Mouse (Mus musculus): ENCODE data around the gene Pfdn5. TPM values are rescaled to one million over a fixed set of nuclear protein-coding genes. Genes with fewer than 3 reads are reported as not detected.
A peak's percentile ranks its signal among the peaks of the same experiment; 100 is the strongest.

Pfdn5 gene
- polyA plus RNA-seq, 1 experiment from 2014 or later = 373 TPM

DNA sequence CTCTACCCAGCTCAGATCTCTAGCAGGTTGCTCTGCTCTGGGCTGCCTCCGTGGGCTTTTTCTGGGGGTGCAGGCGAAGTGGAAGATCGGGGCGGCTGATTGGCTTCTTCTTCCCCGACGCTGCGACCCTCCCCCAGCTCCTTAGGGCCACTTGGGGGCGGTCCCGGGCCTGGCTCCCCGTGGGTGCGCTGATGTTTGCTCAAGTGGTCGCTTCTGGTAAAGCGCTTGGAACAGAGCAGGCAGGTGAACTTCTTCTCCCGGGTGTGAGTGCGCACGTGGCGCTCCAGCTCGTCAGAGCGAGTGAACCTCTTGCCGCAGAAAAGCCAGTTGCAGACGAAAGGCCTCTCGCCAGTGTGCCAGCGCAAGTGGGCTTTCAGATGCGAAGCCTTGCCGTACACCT is 32.2 kb downstream of the Pfdn5 start:
- no peak for ATAC-seq (ENCODE audit: low FRiP score, low read depth)
- 2% methylated on average over 25 of the region's 25 CpGs for WGBS

DNA sequence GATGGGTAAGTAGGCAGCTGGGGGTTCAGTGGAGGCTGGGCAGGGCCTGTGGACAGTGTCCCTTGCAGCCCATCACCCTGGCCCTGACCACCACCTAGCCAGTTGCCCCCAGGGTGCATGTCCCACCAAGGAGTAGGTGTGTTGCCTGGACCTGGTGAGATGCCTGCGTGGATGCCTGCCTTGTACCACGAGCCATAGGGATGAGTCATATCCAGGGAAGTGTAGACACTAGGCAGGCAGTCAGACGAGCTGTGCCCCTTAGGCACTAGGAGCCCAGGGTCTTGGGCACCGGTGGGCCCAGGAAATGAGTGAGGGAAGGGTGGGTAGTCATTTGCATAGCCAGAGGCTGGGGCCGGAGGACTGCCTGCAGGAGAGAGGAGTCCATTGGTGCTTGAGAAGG is 32.9 kb downstream of the Pfdn5 start:
- WGBS = 15% methylated on average over 5 of the region's 5 CpGs
- H3K9ac ChIP-seq = 0 out of 2 replicates have a peak overlapping the region, but pooled peaks have one; percentile 3
- H3K4me1 ChIP-seq = peaks cover 35% of the 10 kb centered on the region
- H3K27me3 ChIP-seq (replicated peaks) = peaks cover 31% of the 10 kb centered on the region
- ATAC-seq (ENCODE audit: low FRiP score, low read depth) = no peak
- no peak overlapping the region for H3K4me3 ChIP-seq
- H3K4me2 ChIP-seq (replicated peaks) = peak overlapping the region; percentile 49
- H3K27ac ChIP-seq = no peak overlapping the region
- H3K9me3 ChIP-seq = no peaks in the 10 kb centered on the region
- H3K36me3 ChIP-seq = no peaks in the 10 kb centered on the region

More for the DNA sequence above, 32.2 kb downstream of the Pfdn5 start:
- no peaks in the 10 kb centered on the region for H3K36me3 ChIP-seq
- H3K9me3 ChIP-seq = no peaks in the 10 kb centered on the region
- peak overlapping the region; percentile 49 for H3K4me2 ChIP-seq (replicated peaks)
- H3K4me1 ChIP-seq = peaks cover 35% of the 10 kb centered on the region
- H3K4me3 ChIP-seq = peak overlapping the region; percentile 18; the same call in 1 of the 2 replicates
- H3K27ac ChIP-seq = no peak overlapping the region
- H3K27me3 ChIP-seq (replicated peaks) = peaks cover 31% of the 10 kb centered on the region
- H3K9ac ChIP-seq = 0 out of 2 replicates have a peak overlapping the region, but pooled peaks have one; percentile 3

DNA sequence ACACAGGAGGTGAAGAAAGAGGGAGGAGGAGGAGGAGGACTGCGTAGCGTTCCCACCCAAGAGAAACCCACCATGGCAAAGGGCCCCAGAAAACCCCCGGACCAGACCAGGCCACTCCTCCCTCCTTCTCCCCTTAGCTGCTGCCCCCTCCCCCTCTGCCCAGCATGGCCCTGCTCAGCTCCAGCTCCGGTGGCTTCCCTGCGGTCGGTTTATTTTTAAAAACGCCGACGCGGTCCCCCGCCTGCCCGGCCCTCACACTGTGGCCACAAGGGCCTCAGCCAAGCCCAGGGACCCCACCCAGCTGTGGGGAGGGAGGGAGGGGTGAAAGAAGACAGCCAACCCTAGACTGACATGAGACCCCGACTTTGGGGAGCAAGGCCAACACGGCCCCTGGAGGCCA is 36.7 kb downstream of the Pfdn5 start:
- ATAC-seq (ENCODE audit: low FRiP score, low read depth) = no peak
- Histone ChIP-seq H3K4me3 (0 out of 2 replicates have a peak overlapping the region, but pooled peaks have one; percentile 5), H3K9me3 (no peaks in the 10 kb centered on the region), H3K9ac (no peak overlapping the region), H3K27ac (no peak overlapping the region), H3K27me3 (replicated peaks) (peaks cover 37% of the 10 kb centered on the region), H3K4me2 (replicated peaks) (peak overlapping the region; percentile 40), H3K4me1 (peaks cover 34% of the 10 kb centered on the region), H3K36me3 (no peaks in the 10 kb centered on the region)
- WGBS = 13% methylated on average over 14 of the region's 14 CpGs

DNA sequence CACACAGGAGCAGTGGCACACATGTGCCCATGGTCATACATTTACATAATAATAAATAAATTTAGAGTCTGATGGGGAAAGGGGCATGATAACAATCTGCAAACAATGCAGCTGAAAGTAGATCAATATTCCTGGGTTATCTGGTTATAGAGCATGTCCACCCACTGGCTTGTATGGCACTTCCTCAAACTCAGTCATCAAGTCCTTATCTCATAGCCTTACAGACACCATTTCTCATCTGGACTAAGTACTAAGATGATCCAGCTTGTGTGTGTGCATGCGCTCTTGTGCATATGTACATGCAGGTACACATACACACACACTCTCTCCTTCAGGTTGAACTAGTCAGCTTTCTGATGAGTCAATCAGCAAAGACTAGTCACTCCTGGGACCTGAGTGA is 38.8 kb downstream of the Pfdn5 start:
- H3K27me3 ChIP-seq (replicated peaks) = peaks cover 17% of the 10 kb centered on the region

DNA sequence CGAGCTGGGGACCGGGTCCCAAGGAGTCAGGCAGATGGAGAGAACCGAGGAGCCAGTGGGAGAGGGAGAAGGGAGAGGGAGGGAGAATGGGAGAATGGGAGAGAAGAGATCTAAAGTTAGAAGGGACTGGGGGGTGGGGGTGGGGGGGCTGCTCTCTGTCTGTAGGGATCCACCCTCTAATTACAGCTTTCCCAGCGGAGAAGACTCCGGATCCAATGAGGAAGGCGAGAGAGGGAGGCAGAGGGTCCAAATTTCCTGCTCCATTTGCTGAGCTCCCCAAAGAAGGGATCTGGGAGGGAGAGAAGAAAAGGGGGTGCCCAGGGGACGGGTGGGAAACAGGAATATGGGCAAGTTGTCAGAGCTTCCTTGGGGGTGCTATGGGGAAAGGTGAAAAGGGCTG is 40.3 kb downstream of the Pfdn5 start:
- H3K27me3 ChIP-seq (replicated peaks) = peaks cover 17% of the 10 kb centered on the region
- H3K4me3 ChIP-seq = 0 out of 2 replicates have a peak overlapping the region, but pooled peaks have one; percentile 16
- H3K9ac ChIP-seq = peak overlapping the region; percentile 45; the same call in 1 of the 2 replicates
- H3K9me3 ChIP-seq = no peaks in the 10 kb centered on the region
- H3K4me2 ChIP-seq (replicated peaks) = peak overlapping the region; percentile 55
- no peak for ATAC-seq (ENCODE audit: low FRiP score, low read depth)
- 9% methylated on average over 7 of the region's 7 CpGs for WGBS
- H3K4me1 ChIP-seq = peaks cover 28% of the 10 kb centered on the region
- no peak overlapping the region for H3K27ac ChIP-seq
- H3K36me3 ChIP-seq = no peaks in the 10 kb centered on the region

More for the DNA sequence above, 38.8 kb downstream of the Pfdn5 start:
- Histone ChIP-seq H3K27ac (no peak overlapping the region), H3K9me3 (no peaks in the 10 kb centered on the region), H3K4me2 (replicated peaks) (no peak overlapping the region), H3K9ac (no peak overlapping the region), H3K4me3 (no peak overlapping the region), H3K36me3 (no peaks in the 10 kb centered on the region), H3K4me1 (peaks cover 18% of the 10 kb centered on the region)
- WGBS = 95% methylated on average over 1 of the region's 1 CpGs
- no peak for ATAC-seq (ENCODE audit: low FRiP score, low read depth)

DNA sequence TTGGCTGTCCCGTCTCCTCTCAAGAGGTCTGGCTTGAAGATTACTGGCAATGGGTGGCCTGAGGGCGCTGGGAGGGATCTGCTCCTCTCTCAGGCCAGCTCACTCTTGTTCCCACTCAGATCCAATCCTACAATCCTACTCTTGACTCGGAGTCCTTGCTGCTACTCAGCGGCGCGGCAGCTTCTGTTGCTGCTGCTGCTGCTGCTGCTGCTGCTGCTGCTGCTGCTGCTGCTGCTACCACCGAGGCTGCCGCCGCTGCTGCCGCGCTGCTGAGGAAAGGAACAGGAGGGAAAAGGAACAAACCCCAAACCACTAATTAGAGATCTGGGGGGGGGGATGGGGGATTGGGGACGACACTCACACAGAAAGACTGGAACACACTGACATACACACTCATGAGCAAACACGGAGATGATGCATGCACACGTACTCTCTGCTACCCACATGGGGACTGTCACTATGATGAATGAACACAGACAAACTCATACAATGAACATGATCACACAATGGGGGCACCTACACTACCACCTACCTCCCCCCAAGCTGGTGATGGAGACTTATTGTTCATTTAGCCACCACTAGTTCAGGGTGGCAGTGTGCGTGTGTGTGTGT is 40.9 kb downstream of the Pfdn5 start, which contains the start of gene Sp7:
Gene Sp7, minus strand, starts transcription at position 450 of the 612 bp plus-strand sequence.
- Histone ChIP-seq H3K9me3 (no peaks in the 10 kb centered on the region), H3K4me3 (peak within 1 kb of the TSS; percentile 16; the same call in 1 of the 2 replicates), H3K9ac (peak within 1 kb of the TSS; percentile 45), H3K27ac (no peak within 1 kb of the TSS), H3K4me1 (peaks cover 28% of the 10 kb centered on the region), H3K27me3 (replicated peaks) (peaks cover 17% of the 10 kb centered on the region), H3K4me2 (replicated peaks) (peak within 1 kb of the TSS; percentile 55), H3K36me3 (no peaks in the 10 kb centered on the region)
- 5% methylated on average over 15 of the region's 15 CpGs for WGBS
- 0 out of 2 replicates have a peak, but pooled peaks have one; percentile 22 for ATAC-seq (ENCODE audit: low FRiP score, low read depth)

DNA sequence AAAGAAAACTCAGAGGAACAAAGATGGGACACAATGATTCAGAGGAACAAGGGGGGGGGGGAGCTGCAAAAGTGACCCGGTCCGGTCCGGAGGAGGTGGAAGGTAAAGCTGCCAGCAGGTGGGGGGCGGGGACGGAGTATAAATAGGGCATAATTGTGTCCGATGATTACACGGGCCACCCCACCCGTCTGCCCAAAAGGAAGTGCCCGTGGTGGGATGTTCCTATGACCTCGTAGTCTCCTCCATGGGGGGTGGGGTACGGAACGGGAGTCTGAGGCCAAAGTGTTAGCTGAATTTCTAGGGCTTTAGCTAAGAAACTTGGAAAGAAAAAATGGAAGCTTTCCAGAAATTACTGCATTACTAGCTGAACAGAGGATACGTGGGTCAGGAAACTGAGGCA is 44.1 kb downstream of the Pfdn5 start:
- peak overlapping the region; percentile 20; the same call in 1 of the 2 replicates for H3K4me2 ChIP-seq (replicated peaks)
- H3K27ac ChIP-seq = no peak overlapping the region
- no peak overlapping the region for H3K4me3 ChIP-seq
- no peak for ATAC-seq (ENCODE audit: low FRiP score, low read depth)
- H3K36me3 ChIP-seq = no peaks in the 10 kb centered on the region
- WGBS = 10% methylated on average over 13 of the region's 13 CpGs
- peaks cover 13% of the 10 kb centered on the region for H3K27me3 ChIP-seq (replicated peaks)
- peaks cover 23% of the 10 kb centered on the region for H3K4me1 ChIP-seq
- H3K9ac ChIP-seq = no peak overlapping the region
- no peaks in the 10 kb centered on the region for H3K9me3 ChIP-seq

DNA sequence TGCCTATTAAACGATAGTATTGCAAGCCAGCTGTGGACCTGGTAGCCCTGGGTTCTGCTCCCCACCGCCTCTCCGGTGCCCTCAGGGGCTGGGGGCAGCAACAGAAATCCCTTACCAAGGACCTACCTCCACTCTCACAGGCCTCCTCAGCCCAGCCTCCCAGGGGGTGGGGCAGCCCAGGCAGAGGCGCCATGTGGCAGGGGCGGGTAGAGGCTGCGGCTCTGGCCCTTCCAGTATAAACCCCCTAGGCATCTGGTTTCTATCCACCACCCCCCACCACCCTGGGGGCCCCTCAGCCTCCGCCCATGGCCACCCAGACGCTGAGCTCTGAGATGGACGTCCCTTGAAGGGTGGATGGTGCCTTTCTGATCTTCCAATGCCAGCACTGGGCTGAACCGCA is 44.8 kb downstream of the Pfdn5 start:
- Histone ChIP-seq H3K4me1 (peaks cover 20% of the 10 kb centered on the region), H3K9ac (no peak overlapping the region), H3K27ac (no peak overlapping the region), H3K4me3 (no peak overlapping the region), H3K4me2 (replicated peaks) (peak overlapping the region; percentile 7), H3K9me3 (no peaks in the 10 kb centered on the region), H3K36me3 (no peaks in the 10 kb centered on the region), H3K27me3 (replicated peaks) (peaks cover 8% of the 10 kb centered on the region)
- ATAC-seq (ENCODE audit: low FRiP score, low read depth) = no peak
- WGBS = 9% methylated on average over 10 of the region's 10 CpGs

DNA sequence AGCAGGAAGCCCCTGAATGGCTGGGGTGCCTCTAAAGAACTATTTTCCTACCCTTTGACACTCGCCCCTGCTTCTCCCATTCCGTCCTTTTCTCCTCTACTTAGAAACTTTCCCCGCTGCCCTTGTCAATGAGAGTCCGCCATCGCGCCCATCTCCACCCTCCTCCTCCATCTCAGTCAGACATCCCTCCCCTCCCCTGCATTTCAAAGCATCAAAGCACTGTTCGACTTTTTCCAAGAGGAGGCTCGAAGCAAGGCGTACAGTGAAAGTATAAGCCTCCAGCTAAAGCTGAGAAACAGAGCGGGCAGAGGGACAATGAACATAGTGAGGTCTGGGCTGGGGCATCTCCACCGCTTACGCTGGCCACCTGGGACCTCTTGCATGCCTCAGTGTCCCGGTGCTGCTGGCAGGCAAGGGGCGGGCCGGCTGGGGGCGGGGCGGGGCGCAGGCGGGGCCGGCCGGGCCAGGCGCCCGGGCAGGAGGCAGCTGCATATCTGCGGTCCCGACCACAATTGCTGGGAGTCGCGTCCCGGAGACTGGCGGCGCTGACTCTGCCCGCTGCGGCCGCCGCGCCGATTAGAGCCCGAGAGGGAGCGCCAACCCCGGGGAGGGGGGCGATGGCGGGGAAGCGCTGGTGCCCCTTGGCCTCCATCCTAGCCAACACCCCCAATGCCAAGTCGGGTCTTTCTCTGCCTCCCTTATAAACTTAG is 50.7 kb downstream of the Pfdn5 start:
- H3K4me3 ChIP-seq = peak overlapping the region; percentile 55
- peak overlapping the region; percentile 74 for H3K9ac ChIP-seq
- peaks cover 19% of the 10 kb centered on the region for H3K4me1 ChIP-seq
- ATAC-seq (ENCODE audit: low FRiP score, low read depth) = peak; percentile 86
- H3K27me3 ChIP-seq (replicated peaks) = no peaks in the 10 kb centered on the region; the same call in 1 of the 2 replicates
- H3K9me3 ChIP-seq = no peaks in the 10 kb centered on the region
- WGBS = under 1% methylated on average over 42 of the region's 43 CpGs
- H3K27ac ChIP-seq = peak overlapping the region; percentile 26; the same call in 1 of the 2 replicates
- peak overlapping the region; percentile 98 for H3K4me2 ChIP-seq (replicated peaks)
- no peaks in the 10 kb centered on the region for H3K36me3 ChIP-seq

DNA sequence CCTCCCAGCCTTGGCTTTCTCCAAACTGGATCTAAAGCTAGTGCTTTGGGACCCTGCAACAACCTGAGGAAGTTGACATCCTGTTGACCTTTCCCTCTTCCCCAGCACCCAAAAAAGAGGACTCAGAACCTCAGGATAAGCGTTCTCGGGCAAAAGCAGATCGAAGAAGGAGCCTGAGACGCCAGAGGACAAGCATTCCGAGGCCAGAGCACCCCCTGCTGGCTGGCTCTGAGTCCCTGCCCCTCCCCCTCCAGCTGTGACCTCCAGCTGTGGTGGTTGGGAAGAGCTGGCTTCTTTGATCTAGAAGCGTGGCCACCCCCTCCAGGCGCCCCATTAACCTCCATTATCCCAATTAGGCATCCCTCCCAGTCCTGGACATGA is 51.2 kb downstream of the Pfdn5 start:
- Histone ChIP-seq H3K27me3 (replicated peaks) (no peaks in the 10 kb centered on the region; the same call in 1 of the 2 replicates), H3K36me3 (no peaks in the 10 kb centered on the region), H3K4me3 (peak overlapping the region; percentile 55), H3K4me1 (peaks cover 19% of the 10 kb centered on the region), H3K27ac (no peak overlapping the region), H3K4me2 (replicated peaks) (peak overlapping the region; percentile 98), H3K9me3 (no peaks in the 10 kb centered on the region), H3K9ac (peak overlapping the region; percentile 74)
- ATAC-seq (ENCODE audit: low FRiP score, low read depth) = peak; percentile 78
- 0% methylated on average over 7 of the region's 7 CpGs for WGBS

DNA sequence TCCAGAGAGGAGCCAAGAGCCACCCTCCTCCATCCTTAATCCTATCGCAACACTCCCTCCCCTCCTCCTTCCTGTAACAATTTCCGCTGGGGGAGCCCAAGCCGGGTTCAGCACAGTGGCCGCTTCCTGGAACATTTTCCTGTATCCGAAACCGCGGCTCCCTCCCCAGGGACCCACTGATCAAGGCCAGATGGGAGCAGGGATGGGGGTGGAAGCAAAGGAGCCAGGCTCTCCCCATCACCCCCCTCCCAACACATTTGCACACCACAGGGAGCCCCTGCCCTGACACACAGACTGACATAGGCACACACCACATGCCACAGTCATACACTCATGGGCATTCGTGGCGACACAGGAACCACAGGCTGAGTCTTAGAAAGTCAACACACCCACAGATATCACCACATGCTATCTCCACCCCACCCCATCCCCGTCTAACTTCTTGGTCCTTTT is 51.9 kb downstream of the Pfdn5 start:
- H3K27me3 ChIP-seq (replicated peaks) = no peaks in the 10 kb centered on the region; the same call in 1 of the 2 replicates
- H3K27ac ChIP-seq = no peak overlapping the region
- peaks cover 19% of the 10 kb centered on the region for H3K4me1 ChIP-seq
- H3K4me3 ChIP-seq = no peak overlapping the region
- no peak for ATAC-seq (ENCODE audit: low FRiP score, low read depth)
- H3K9me3 ChIP-seq = no peaks in the 10 kb centered on the region
- H3K36me3 ChIP-seq = no peaks in the 10 kb centered on the region
- H3K4me2 ChIP-seq (replicated peaks) = peak overlapping the region; percentile 98
- WGBS = 4% methylated on average over 10 of the region's 10 CpGs
- no peak overlapping the region for H3K9ac ChIP-seq

Data from neural tube, embryonic 12.5 days (tissue).